Mouse (Mus musculus) midbrain, embryonic 14.5 days (tissue): Measurements from ENCODE around the gene Gm49394. TPM values are rescaled to one million over a fixed set of nuclear protein-coding genes. Genes with fewer than 3 reads are reported as not detected.

Source experiments
- ATAC-seq: fragments of 200-750 bp; cut with Nextera tagmentation; 2 replicates; pipeline ENCODE4 v1.8.0; 2017; ENCODE audit warnings: moderate number of reproducible peaks, moderate library complexity; ENCODE audit not compliant: low FRiP score, low TSS enrichment
- DNase-seq: peaks from one replicate; pipeline ENCODE4 v3.0.0-alpha.2; 2015
- H3K27ac ChIP-seq: fragments of 300-500 bp; sonication (generic); replicated peaks from 2 replicates; pipeline ENCODE4 v1.5.1; 2014; ENCODE audit warnings: mild to moderate bottlenecking, low read depth, low read length, moderate library complexity
- H3K27me3 ChIP-seq: fragments of 300-500 bp; sonication (generic); 2 replicates; pipeline ENCODE4 v1.6.1; 2014; ENCODE audit warnings: low read length, control low read depth, mixed read lengths; ENCODE audit not compliant: control insufficient read depth, insufficient read depth
- H3K36me3 ChIP-seq: fragments of 300-500 bp; sonication (generic); 2 replicates; pipeline ENCODE4 v1.6.1; 2014; ENCODE audit warnings: low read length, control low read depth; ENCODE audit not compliant: control insufficient read depth, insufficient read depth
- H3K4me1 ChIP-seq: fragments of 300-500 bp; sonication (generic); 2 replicates; pipeline ENCODE4 v1.6.1; 2014; ENCODE audit warnings: mild to moderate bottlenecking, antibody characterized with exemption, low read length, control low read depth; ENCODE audit not compliant: control insufficient read depth, insufficient read depth
- H3K4me2 ChIP-seq: fragments of 300-500 bp; sonication (generic); 2 replicates; pipeline ENCODE4 v1.6.1; 2014; ENCODE audit warnings: mild to moderate bottlenecking, low read length, moderate library complexity
- H3K4me3 ChIP-seq: fragments of 300-500 bp; sonication (generic); replicated peaks from 2 replicates; pipeline ENCODE4 v1.5.1; 2014; ENCODE audit warnings: low read depth, low read length
- H3K9ac ChIP-seq: fragments of 300-500 bp; sonication (generic); replicated peaks from 2 replicates; pipeline ENCODE4 v1.6.1; 2014; ENCODE audit warnings: mild to moderate bottlenecking, low read length, moderate library complexity
- H3K9me3 ChIP-seq: fragments of 300-500 bp; sonication (generic); 2 replicates; pipeline ENCODE4 v1.6.1; 2016; ENCODE audit warnings: low read length, control low read depth, mixed read lengths; ENCODE audit not compliant: control insufficient read depth
- WGBS: fragments of 180-500 bp; shearing (Covaris S2); extraction: QIAGEN DNeasy Blood & Tissue Kit; methylation state at CpG from one replicate; pipeline ENCODE4 v1.1.7; 2014; 5-methylcytosine and 5-hydroxymethylcytosine counted together
- polyA plus RNA-seq: library from polyadenylated mRNA; unstranded; fragments of >200 nt; fragmentation: Nextera tagmentation; extraction: Ambion mirVana; gene quantifications from 2 replicates; pipeline ENCODE4 v1.2.1, GENCODE M21; 2014

Gene Gm49394
- 0.04 TPM in 1 of 2 replicates, not detected in the other for polyA plus RNA-seq

DNA sequence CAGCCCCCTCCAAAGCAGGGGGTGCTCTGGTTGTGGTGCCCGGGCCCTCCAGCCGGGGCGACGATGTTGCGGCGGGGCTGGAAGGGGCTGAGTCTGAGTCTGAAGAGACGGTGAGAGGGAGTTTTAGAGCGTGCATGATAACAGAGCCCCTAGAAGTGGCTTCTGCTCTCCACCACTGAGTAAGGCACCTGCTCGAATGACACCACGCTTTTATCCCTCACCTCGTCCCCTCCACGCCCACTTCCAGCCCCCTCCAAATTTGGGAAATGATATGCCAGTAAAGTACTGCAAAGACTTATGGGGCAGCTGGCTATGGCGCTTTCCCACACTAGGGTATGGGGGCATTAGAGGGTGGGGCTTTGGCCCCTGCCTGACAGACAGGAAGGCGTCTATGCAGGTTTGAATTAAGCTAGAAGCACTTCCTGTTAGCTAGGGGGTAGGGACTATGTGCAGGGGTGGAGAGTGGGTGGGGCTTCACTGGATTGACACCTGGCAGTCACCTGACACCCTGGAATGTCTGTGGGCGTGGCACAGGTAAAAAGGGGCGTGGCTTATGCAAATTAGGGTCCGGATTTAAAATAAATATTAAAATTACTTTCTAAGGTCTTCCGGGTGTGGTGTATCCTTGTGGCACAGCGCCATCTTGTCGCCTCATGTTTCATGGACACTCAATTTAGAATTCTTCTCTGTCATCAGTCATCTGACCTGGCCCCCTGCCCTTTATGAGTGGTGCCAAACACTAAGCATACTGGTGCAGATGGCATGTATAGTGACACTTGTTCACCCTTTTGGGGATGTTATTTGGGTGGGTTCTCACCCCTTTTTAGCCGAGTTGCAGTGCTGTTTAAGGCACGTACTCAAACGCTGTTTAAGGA lies at the start of gene Gm49394:
TSS of gene Gm49394 (minus strand) at position 192 of the 875 bp plus-strand sequence.
- no peak within 1 kb of the TSS for H3K4me3 ChIP-seq
- peaks cover 20% of the 10 kb centered on the region for H3K27me3 ChIP-seq
- peaks cover 5% of the 10 kb centered on the region for H3K9me3 ChIP-seq
- WGBS: 86% methylated on average over 23 of the region's 23 CpGs
- ATAC-seq (no peak), DNase-seq (no peak)
- no peaks in the 10 kb centered on the region for H3K4me1 ChIP-seq
- no peak within 1 kb of the TSS for H3K9ac ChIP-seq
- H3K36me3 ChIP-seq: no peaks in the 10 kb centered on the region
- H3K27ac ChIP-seq: no peak within 1 kb of the TSS
- H3K4me2 ChIP-seq: no peak within 1 kb of the TSS

DNA sequence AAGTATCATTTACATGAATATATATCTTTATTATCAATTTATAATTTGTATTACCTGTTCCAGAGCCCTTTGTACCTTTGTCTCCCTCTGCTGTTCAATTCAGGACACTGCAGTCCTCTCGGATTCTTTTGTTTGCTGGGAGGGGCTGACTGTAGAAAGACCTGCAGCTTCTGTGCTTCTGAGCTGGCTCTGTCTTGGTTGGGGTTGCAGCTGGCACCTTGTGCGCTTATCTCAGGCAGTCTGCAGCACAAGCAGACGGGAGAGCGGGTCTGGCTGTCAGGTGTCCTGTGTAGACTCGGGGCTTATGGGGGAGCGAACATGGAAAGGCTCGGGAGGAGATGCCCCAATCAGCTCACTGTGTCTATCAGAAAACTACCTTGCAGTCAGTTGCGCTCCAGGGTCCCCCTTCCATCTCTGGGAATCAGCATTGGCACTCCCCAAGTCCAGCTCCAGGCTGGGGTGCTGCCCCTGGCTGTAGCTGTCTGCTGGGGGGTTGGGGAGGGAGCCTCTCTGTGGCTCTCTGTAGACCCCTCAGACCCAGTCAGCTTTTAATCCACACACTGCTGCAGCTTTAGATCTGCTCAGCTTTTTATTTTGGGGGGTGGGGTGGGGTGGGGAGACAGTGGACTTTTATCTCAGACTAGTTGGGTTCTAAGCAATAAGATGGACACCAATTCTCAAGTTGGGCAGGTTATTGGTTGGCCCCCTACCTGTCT lies 45.2 kb upstream of the Gm49394 start:
- Histone ChIP-seq H3K9ac (peak overlapping the region; percentile 62), H3K27ac (peak overlapping the region; percentile 70), H3K4me1 (no peaks in the 10 kb centered on the region), H3K9me3 (no peaks in the 10 kb centered on the region), H3K27me3 (no peaks in the 10 kb centered on the region), H3K36me3 (no peaks in the 10 kb centered on the region), H3K4me2 (peak overlapping the region; percentile 55), H3K4me3 (peak overlapping the region; percentile 25)
- ATAC-seq: no peak
- DNase-seq: peak; percentile 84
- WGBS: 12% methylated on average over 8 of the region's 8 CpGs

DNA sequence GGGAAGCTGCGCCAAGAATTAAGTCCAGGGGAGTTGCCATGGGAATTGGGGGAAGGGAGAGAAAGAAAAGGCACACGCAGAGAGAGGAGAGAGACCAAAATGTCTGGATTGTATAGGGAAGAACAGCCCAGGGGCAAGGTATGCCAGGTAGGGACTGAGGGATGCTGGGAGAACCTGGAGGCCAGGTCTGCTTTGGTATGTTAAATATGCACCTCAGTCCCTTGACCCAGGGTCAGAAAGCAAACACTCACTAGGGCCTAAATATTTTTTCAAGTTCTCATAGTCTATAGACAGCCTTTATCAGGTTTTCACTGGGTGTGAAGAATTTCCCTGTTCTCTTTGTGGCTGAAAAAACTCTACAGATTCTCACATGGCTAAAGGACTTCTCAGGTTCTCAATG lies 37.1 kb upstream of the Gm49394 start:
- H3K27ac ChIP-seq: no peak overlapping the region
- WGBS: 82% methylated on average over 2 of the region's 2 CpGs
- H3K4me2 ChIP-seq: no peak overlapping the region
- no peaks in the 10 kb centered on the region for H3K4me1 ChIP-seq
- H3K27me3 ChIP-seq: no peaks in the 10 kb centered on the region
- no peak for DNase-seq
- no peak for ATAC-seq
- H3K9me3 ChIP-seq: no peaks in the 10 kb centered on the region
- no peak overlapping the region for H3K4me3 ChIP-seq
- no peak overlapping the region for H3K9ac ChIP-seq
- H3K36me3 ChIP-seq: no peaks in the 10 kb centered on the region

DNA sequence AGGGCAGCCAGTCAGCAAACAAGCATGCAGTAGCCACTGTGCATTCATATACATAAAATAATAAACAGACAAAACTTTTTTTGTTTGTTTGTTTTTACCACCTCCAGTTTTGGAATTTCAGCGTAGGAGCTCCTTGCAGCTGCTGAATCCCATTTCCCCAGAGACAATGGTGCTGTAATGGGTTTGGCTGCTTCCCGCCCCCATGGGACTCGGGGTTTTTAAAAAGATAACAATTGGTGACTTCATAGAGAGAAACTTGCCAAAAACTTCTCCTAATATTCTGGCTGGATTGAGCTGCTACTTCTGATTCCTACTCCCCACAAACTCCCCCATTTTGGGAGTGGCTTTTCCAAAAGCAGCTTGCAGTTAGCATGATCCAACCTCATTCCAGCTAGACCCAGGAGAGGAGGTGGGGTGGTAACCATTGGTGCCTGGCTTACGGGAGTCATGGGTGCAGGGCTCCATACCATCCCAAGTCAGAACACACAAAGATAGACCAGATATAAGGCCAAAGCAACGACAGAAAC lies 29.7 kb upstream of the Gm49394 start:
- no peak overlapping the region for H3K4me2 ChIP-seq
- no peak overlapping the region for H3K4me3 ChIP-seq
- H3K27me3 ChIP-seq: no peaks in the 10 kb centered on the region
- H3K9me3 ChIP-seq: no peaks in the 10 kb centered on the region
- ATAC-seq: no peak
- H3K36me3 ChIP-seq: no peaks in the 10 kb centered on the region
- 71% methylated on average over 5 of the region's 5 CpGs for WGBS
- H3K4me1 ChIP-seq: no peaks in the 10 kb centered on the region
- H3K27ac ChIP-seq: no peak overlapping the region
- DNase-seq: no peak
- H3K9ac ChIP-seq: no peak overlapping the region

DNA sequence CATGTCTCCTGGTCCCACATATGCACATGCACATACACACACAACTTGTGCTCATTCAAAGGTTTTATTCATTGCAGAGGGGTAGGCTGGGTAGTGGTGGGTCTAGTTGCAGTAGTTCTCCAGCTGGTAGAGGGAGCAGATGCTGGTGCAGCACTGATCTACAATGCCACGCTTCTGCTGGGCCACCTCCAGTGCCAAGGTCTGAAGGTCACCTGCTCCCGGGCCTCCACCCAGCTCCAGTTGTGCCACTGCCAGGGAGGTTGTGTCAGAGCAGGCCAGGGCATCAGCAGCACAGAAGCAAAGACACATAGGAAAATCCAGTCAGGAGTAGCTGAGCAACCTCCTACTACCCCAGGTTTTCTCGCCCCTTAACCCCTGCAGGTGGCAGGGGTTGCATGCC lies 8.9 kb upstream of the Gm49394 start:
- Histone ChIP-seq H3K27me3 (no peaks in the 10 kb centered on the region), H3K9ac (no peak overlapping the region), H3K27ac (no peak overlapping the region), H3K4me1 (no peaks in the 10 kb centered on the region), H3K4me2 (no peak overlapping the region), H3K4me3 (no peak overlapping the region), H3K36me3 (no peaks in the 10 kb centered on the region), H3K9me3 (no peaks in the 10 kb centered on the region)
- no peak for DNase-seq
- no peak for ATAC-seq
- 90% methylated on average over 3 of the region's 3 CpGs for WGBS

DNA sequence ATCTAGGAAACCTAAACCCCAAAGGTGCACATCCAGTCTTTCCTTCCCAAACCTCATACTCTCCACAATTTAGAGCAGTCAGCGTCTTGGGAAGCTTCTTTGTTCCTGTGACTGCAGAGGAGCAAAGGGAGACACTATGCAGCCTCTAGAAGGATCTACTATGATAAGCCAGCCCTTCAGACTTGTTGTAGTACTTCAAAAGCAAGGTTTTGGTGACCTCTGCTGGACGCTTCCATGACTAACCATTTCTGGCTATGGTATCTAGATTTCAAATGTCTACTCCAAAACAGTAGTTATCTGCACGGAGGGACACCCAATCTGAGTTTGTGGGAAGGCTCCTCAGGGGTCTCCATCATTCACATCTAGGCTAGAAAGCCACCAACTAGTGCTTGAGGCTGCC lies 5.9 kb upstream of the Gm49394 start:
- ATAC-seq (no peak), DNase-seq (peak; percentile 90)
- no peaks in the 10 kb centered on the region for H3K27me3 ChIP-seq
- no peak overlapping the region for H3K27ac ChIP-seq
- H3K4me2 ChIP-seq: no peak overlapping the region
- 11% methylated on average over 3 of the region's 3 CpGs for WGBS
- H3K9ac ChIP-seq: no peak overlapping the region
- H3K9me3 ChIP-seq: peaks cover 2% of the 10 kb centered on the region; the same call in 1 of the 2 replicates
- no peaks in the 10 kb centered on the region for H3K36me3 ChIP-seq
- no peak overlapping the region for H3K4me3 ChIP-seq
- no peaks in the 10 kb centered on the region for H3K4me1 ChIP-seq

DNA sequence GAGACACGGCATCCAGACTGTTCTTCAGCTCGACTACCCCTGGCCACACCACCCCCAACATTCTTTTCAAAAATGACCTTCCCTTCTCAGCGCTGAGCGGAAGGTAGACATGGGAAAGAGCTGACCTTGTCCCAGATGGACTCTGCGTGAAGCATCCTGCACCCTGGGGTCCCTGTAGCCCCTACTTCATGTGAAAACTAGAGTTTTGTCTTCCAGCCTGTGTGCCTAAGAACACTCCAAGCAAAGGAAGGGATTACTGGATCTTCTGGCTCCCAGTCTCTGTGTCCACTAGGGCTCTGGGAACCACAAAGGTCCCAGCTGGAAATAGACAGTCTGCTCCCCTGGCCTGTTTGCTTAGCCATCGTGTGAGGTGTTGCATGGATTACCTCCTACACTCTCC lies 5.4 kb upstream of the Gm49394 start:
- Histone ChIP-seq H3K27me3 (no peaks in the 10 kb centered on the region), H3K4me1 (no peaks in the 10 kb centered on the region), H3K9ac (no peak overlapping the region), H3K27ac (no peak overlapping the region), H3K36me3 (no peaks in the 10 kb centered on the region), H3K4me3 (no peak overlapping the region), H3K4me2 (no peak overlapping the region), H3K9me3 (peaks cover 2% of the 10 kb centered on the region)
- DNase-seq: no peak
- 67% methylated on average over 6 of the region's 6 CpGs for WGBS
- ATAC-seq: no peak

DNA sequence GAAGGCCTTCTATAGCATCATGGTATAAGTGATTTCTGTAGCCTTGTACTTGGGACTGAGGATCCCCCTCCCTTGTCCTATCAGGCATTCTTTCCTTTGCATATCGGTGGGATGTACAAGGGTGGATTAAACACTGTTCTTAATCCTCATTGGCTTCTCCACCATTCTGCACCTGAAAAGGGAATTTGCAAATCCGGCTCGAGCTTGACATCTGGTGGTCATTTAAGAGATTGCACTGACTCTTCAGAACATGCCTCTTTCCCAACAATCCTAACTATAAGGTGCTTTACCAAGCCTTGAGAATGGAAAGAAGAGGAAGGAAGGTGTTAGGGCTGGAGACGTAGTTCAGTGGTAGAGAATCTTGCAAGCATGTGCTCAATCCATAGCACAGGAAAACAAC lies 2.4 kb upstream of the Gm49394 start:
- H3K27ac ChIP-seq: no peak overlapping the region
- no peak overlapping the region for H3K4me3 ChIP-seq
- no peaks in the 10 kb centered on the region for H3K4me1 ChIP-seq
- H3K36me3 ChIP-seq: no peaks in the 10 kb centered on the region
- ATAC-seq (no peak), DNase-seq (peak; percentile 85)
- H3K27me3 ChIP-seq: no peaks in the 10 kb centered on the region; the same call in 1 of the 2 replicates
- H3K9ac ChIP-seq: no peak overlapping the region
- H3K9me3 ChIP-seq: peaks cover 5% of the 10 kb centered on the region
- H3K4me2 ChIP-seq: no peak overlapping the region
- WGBS: 10% methylated on average over 4 of the region's 4 CpGs
